Mouse (Mus musculus) forebrain, embryonic 14.5 days (tissue): ENCODE data around the gene Pax3. TPM values are rescaled to one million over a fixed set of nuclear protein-coding genes. Genes with fewer than 3 reads are reported as not detected.

Experiments used
- ATAC-seq: fragments of 200-750 bp; cut with Nextera tagmentation; 2 replicates; pipeline ENCODE4 v1.8.0; 2017; ENCODE audit warnings: mild to moderate bottlenecking, moderate library complexity
- DNase-seq: peaks from one replicate; pipeline ENCODE4 v3.0.0-alpha.2; 2015; ENCODE audit warnings: low spot score
- H3K27ac ChIP-seq: fragments of 300-500 bp; sonication (generic); 2 replicates; pipeline ENCODE4 v1.5.1; 2014; ENCODE audit warnings: low read depth, mild to moderate bottlenecking, control low read depth, low read length, moderate library complexity
- H3K27me3 ChIP-seq: fragments of 300-500 bp; sonication (generic); replicated peaks from 2 replicates; pipeline ENCODE4 v1.6.1; 2014; ENCODE audit warnings: low read length, control low read depth, mixed read lengths; ENCODE audit not compliant: control insufficient read depth, insufficient read depth
- H3K36me3 ChIP-seq: fragments of 300-500 bp; sonication (generic); 2 replicates; pipeline ENCODE4 v1.6.1; 2014; ENCODE audit warnings: low read length, control low read depth; ENCODE audit not compliant: control insufficient read depth, insufficient read depth
- H3K4me1 ChIP-seq: fragments of 300-500 bp; sonication (generic); 2 replicates; pipeline ENCODE4 v1.6.1; 2014; ENCODE audit warnings: antibody characterized with exemption, low read length, control low read depth; ENCODE audit not compliant: control insufficient read depth, insufficient read depth
- H3K4me2 ChIP-seq: fragments of 300-500 bp; sonication (generic); 2 replicates; pipeline ENCODE4 v1.6.1; 2014; ENCODE audit warnings: mild to moderate bottlenecking, control low read depth, low read length
- H3K4me3 ChIP-seq: fragments of 300-500 bp; sonication (generic); 2 replicates; pipeline ENCODE4 v1.5.1; 2014; ENCODE audit warnings: low read depth, low read length, control low read depth
- H3K9ac ChIP-seq: fragments of 300-500 bp; sonication (generic); 2 replicates; pipeline ENCODE4 v1.6.1; 2014; ENCODE audit warnings: mild to moderate bottlenecking, low read length, control low read depth, moderate library complexity
- H3K9me3 ChIP-seq: fragments of 300-500 bp; sonication (generic); replicated peaks from 2 replicates; pipeline ENCODE4 v1.6.1; 2016; ENCODE audit warnings: low read length, control low read depth, mixed read lengths; ENCODE audit not compliant: control insufficient read depth
- WGBS: fragments of 180-500 bp; shearing (Covaris S2); extraction: QIAGEN DNeasy Blood & Tissue Kit; methylation state at CpG from one replicate; pipeline ENCODE4 v1.1.7; 2014; 5-methylcytosine and 5-hydroxymethylcytosine counted together
- polyA plus RNA-seq: library from polyadenylated mRNA; unstranded; fragments of >200 nt; fragmentation: Nextera tagmentation; extraction: Ambion mirVana; gene quantifications from 2 replicates; pipeline ENCODE4 v1.2.1, GENCODE M21; 2014

The Pax3 gene
- polyA plus RNA-seq, 1 experiment from 2014 or later = 0.24 TPM

GRCm38 (mm10) chr1:78189016-78189415, 7.9 kb downstream of the Pax3 start:
- H3K27ac ChIP-seq = no peak overlapping the region
- no peak overlapping the region for H3K9ac ChIP-seq
- peak overlapping the region; percentile 48 for H3K4me2 ChIP-seq
- ATAC-seq (no peak), DNase-seq (no peak)
- peak overlapping the region; percentile 15 for H3K4me3 ChIP-seq
- peaks cover 2% of the 10 kb centered on the region; the same call in 1 of the 2 replicates for H3K4me1 ChIP-seq
- no peaks in the 10 kb centered on the region for H3K9me3 ChIP-seq
- no peaks in the 10 kb centered on the region for H3K36me3 ChIP-seq
- 1% methylated on average over 16 of the region's 16 CpGs for WGBS
- H3K27me3 ChIP-seq = peaks cover 96% of the 10 kb centered on the region

GRCm38 (mm10) chr1:78188299-78188698, 8.6 kb downstream of the Pax3 start:
- Histone ChIP-seq H3K4me3 (no peak overlapping the region), H3K27ac (no peak overlapping the region)
- DNase-seq = no peak

GRCm38 (mm10) chr1:78187788-78188173, 9.2 kb downstream of the Pax3 start:
- DNase-seq = no peak
- Histone ChIP-seq H3K36me3 (no peaks in the 10 kb centered on the region), H3K9me3 (no peaks in the 10 kb centered on the region), H3K4me1 (peaks cover 2% of the 10 kb centered on the region; the same call in 1 of the 2 replicates), H3K27me3 (peaks cover 96% of the 10 kb centered on the region), H3K4me3 (no peak overlapping the region), H3K9ac (no peak overlapping the region), H3K4me2 (no peak overlapping the region), H3K27ac (no peak overlapping the region)
- WGBS = 3% methylated on average over 6 of the region's 6 CpGs
- no peak for ATAC-seq

More at GRCm38 (mm10) chr1:78188299-78188698, 8.6 kb downstream of the Pax3 start:
- H3K4me1 ChIP-seq = peaks cover 2% of the 10 kb centered on the region; the same call in 1 of the 2 replicates
- 1% methylated on average over 2 of the region's 2 CpGs for WGBS
- H3K36me3 ChIP-seq = no peaks in the 10 kb centered on the region
- H3K27me3 ChIP-seq = peaks cover 95% of the 10 kb centered on the region
- H3K9me3 ChIP-seq = no peaks in the 10 kb centered on the region
- no peak overlapping the region for H3K9ac ChIP-seq
- H3K4me2 ChIP-seq = no peak overlapping the region
- no peak for ATAC-seq

GRCm38 (mm10) chr1:78187122-78187787, 9.7 kb downstream of the Pax3 start:
- no peak for DNase-seq
- Histone ChIP-seq H3K27ac (no peak overlapping the region), H3K4me3 (no peak overlapping the region), H3K27me3 (peaks cover 96% of the 10 kb centered on the region), H3K4me1 (peaks cover 2% of the 10 kb centered on the region; the same call in 1 of the 2 replicates), H3K4me2 (no peak overlapping the region), H3K9ac (no peak overlapping the region), H3K36me3 (no peaks in the 10 kb centered on the region), H3K9me3 (no peaks in the 10 kb centered on the region)
- WGBS = 3% methylated on average over 8 of the region's 8 CpGs
- no peak for ATAC-seq

GRCm38 (mm10) chr1:78182954-78183353, 14.0 kb downstream of the Pax3 start:
- 47% methylated on average over 5 of the region's 5 CpGs for WGBS
- H3K4me3 ChIP-seq = no peak overlapping the region
- no peaks in the 10 kb centered on the region for H3K4me1 ChIP-seq
- H3K9ac ChIP-seq = no peak overlapping the region
- H3K27ac ChIP-seq = no peak overlapping the region
- no peak for DNase-seq
- H3K27me3 ChIP-seq = peaks cover 91% of the 10 kb centered on the region
- H3K36me3 ChIP-seq = no peaks in the 10 kb centered on the region
- no peaks in the 10 kb centered on the region for H3K9me3 ChIP-seq
- H3K4me2 ChIP-seq = no peak overlapping the region
- no peak for ATAC-seq

GRCm38 (mm10) chr1:78181882-78182281, 15.1 kb downstream of the Pax3 start:
- Histone ChIP-seq H3K4me1 (no peaks in the 10 kb centered on the region), H3K27ac (no peak overlapping the region), H3K27me3 (peaks cover 89% of the 10 kb centered on the region), H3K9ac (no peak overlapping the region), H3K9me3 (no peaks in the 10 kb centered on the region), H3K36me3 (no peaks in the 10 kb centered on the region), H3K4me2 (no peak overlapping the region), H3K4me3 (no peak overlapping the region)
- DNase-seq (no peak), ATAC-seq (no peak)
- WGBS = 7% methylated on average over 9 of the region's 9 CpGs

GRCm38 (mm10) chr1:78172334-78172733, 24.6 kb downstream of the Pax3 start:
- Histone ChIP-seq H3K9ac (no peak overlapping the region), H3K4me2 (no peak overlapping the region), H3K9me3 (no peaks in the 10 kb centered on the region), H3K36me3 (no peaks in the 10 kb centered on the region), H3K27ac (no peak overlapping the region), H3K27me3 (peaks cover 82% of the 10 kb centered on the region), H3K4me1 (0 out of 2 replicates have a peak, but pooled peaks cover 4% of the 10 kb centered on the region), H3K4me3 (no peak overlapping the region)
- WGBS = 14% methylated on average over 6 of the region's 6 CpGs
- DNase-seq = no peak
- ATAC-seq = no peak

GRCm38 (mm10) chr1:78171671-78172070, 25.3 kb downstream of the Pax3 start:
- peaks cover 82% of the 10 kb centered on the region for H3K27me3 ChIP-seq
- DNase-seq (no peak), ATAC-seq (no peak)
- no peak overlapping the region for H3K27ac ChIP-seq
- H3K9me3 ChIP-seq = no peaks in the 10 kb centered on the region
- 0 out of 2 replicates have a peak, but pooled peaks cover 4% of the 10 kb centered on the region for H3K4me1 ChIP-seq
- H3K36me3 ChIP-seq = no peaks in the 10 kb centered on the region
- 0% methylated on average over 1 of the region's 1 CpGs for WGBS
- H3K9ac ChIP-seq = no peak overlapping the region
- H3K4me2 ChIP-seq = no peak overlapping the region
- H3K4me3 ChIP-seq = no peak overlapping the region

- Histone ChIP-seq H3K4me3 (no peak overlapping the region), H3K27ac (no peak overlapping the region), H3K4me2 (no peak overlapping the region), H3K27me3 (peaks cover 81% of the 10 kb centered on the region), H3K36me3 (no peaks in the 10 kb centered on the region), H3K4me1 (0 out of 2 replicates have a peak, but pooled peaks cover 4% of the 10 kb centered on the region), H3K9ac (no peak overlapping the region), H3K9me3 (no peaks in the 10 kb centered on the region)
- WGBS = 8% methylated on average over 9 of the region's 9 CpGs
- no peak for ATAC-seq
- DNase-seq = no peak
These were observed 26.2 kb downstream of the Pax3 start for GRCm38 (mm10) chr1:78170771-78171170.
